Mouse (Mus musculus) urinary bladder, postnatal 36 days (tissue): ENCODE measurements around the gene Emp2.
A peak's percentile ranks its signal among the peaks of the same experiment; 100 is the strongest.
"Not testable (repeated sequence)": the region's sequence is repeated elsewhere in the genome, so short reads cannot be mapped to it uniquely, and the experiment has no call there.

Experiments used
- DNase-seq, 2 experiments: peaks; one replicate each; pipeline ENCODE4 v3.0.0; 2022; ENCODE audit warnings: low spot score in 2 of 2, mixed read lengths in 1 of 2

Gene Emp2

DNA sequence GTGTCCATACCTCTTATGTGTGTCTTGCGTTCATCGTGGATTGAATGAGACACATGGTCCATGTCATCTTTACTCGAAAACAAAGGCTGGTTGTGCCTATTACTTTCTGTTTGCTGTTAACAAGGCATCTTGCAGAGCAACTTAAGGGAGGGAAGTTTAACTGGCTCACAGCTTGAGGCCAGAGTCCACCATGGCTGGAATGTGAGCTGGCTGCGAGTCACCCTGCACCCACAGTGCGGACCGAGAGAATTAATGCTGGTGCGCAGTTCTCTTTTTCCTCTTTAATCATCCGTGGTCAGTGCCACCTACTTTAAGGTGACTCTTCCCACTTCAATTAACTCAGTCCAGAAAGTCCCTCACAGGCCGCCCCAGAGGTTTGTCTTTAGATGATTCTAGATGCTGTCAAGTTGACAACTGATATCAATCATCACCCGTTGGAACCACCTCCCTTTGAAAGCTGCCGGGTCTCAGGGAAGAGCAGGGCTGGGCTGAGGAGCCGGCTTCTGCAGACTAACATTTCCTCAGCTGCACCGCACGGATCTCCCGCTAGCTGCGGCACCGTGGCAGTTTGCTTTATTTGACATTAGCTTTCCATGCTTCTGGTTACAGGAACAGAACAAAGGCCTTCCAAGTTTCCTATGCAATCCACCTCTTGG lies 6.3 kb upstream of the Emp2 start:
- DNase-seq: no peak

DNA sequence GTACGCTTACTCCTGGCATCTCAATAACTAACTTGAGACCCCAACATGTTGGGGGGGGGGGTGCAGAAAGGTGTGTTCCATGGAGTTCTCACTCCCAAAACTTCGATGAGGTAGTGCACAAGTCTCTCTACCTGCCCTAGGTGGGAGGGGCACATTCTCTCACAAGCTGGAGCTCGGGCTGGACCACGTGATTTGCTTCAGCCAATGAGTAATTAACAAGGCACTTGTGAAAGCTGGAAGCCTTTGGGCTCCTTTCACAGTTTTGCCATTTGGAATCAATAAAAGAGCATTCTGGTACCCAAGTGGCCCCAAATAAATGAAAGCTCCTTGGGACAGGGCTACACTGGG lies 3.4 kb upstream of the Emp2 start:
- no peak for DNase-seq

DNA sequence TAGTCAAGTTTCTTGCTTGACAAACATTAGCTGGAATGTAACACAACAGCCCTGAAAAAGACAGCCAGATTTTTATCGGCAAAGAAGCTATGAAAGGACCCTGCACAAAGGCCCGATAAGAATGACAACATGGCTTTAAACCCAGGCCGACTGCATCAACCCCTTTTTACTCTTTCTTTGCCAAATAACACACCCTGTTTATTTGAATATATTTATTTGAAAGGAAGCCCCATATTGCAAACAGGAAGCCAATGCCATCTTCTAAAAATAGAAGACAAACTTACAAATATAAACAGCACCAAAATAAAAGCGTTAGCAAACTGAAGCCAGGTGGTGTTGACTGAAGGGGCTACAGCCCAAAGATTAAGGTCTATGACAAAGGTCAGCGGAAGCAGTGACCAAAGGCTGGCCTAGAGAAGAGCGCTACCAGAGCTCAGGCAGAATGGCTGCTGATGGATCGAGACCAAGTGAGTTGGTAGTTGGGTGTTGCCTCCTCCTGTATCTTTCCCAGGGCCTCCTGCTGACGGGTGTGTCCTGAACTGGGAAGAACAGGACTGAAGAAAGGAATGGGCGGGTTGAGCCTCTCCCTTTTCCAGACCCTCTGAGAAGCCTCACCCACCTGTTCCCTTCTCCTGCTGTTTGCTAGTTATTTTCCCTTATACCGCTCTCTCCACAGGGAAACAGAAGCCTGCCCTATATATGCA lies 2.9 kb upstream of the Emp2 start:
- DNase-seq: no peak

DNA sequence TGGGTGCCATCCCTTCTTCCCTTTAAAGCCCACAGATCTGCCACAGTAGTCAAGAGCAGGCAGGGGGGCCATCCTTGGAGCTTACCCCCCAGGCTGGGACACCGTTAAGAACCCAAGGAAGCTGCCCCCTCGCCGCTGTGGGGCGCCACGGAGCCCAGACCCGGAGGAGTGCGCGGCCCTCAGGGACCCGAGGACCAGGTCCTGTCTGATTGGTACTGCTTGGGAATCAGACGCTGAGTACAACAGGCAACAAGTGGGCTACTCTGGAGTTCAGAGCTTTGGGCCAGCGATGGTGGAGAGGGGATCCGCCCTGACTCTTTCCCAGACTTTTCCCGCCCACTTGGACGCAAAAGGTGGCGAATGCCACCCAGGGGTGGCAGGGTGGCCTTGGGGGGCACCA lies 542 bp downstream of the Emp2 start:
- no peak for DNase-seq

DNA sequence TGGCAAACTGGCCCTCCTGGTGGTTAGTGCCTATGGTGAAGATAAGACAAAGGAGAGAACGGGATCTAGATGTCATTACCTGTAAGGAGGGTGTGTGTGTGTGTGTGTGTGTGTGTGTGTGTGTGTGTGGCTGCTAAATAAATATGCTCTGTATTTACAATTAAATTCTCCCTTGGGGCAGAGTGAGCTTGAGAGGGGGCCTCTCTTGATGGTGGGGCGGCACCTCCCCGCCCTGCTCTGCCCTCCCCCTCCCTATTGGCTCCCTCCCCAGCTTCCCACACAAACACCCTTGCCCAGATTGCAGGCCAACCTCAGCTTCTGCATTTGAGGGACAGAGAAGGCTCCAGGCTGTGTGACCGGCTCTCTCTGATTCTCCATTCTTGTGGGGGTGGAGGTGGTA lies 1.8 kb downstream of the Emp2 start:
- no peak for DNase-seq

DNA sequence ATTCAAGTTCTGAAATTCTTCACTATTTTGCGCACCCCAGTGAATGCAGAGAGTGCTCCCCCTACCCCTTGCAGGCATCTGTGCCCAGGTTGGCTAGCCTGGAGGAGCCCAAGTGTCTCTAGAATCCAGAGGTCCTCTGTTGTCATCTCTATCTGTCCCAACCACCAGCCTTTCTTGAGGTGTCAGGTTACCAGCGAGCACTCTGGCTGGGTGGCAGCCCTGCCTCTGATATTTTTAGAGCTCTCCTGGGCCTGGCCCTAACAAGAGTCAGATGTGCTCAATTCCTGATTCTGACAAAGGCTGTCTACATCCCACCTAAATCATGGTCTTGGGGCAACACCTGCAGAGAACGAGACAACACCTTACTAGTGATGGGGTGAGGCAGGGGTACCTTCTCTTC lies 2.7 kb downstream of the Emp2 start:
- DNase-seq: no peak

DNA sequence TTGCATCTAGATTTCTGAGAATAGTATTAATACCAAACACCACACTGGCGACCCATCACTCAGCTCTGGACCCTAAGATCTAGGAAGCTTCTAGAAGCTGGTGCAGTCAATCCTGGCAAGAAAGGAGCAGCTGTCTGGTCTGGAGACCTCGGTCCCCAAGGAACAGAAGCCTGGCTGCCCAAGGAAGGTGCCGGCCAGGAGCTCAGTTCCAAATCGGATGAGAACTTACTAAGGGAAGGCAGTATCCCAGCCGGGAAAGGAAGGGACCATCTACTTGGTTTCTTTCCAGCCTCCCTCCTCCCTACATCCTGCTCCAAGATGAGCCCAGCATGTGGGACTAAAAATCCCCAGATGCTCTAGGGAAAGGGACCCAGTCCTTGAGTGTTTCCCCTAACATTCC lies 3.3 kb downstream of the Emp2 start:
- DNase-seq: no peak

DNA sequence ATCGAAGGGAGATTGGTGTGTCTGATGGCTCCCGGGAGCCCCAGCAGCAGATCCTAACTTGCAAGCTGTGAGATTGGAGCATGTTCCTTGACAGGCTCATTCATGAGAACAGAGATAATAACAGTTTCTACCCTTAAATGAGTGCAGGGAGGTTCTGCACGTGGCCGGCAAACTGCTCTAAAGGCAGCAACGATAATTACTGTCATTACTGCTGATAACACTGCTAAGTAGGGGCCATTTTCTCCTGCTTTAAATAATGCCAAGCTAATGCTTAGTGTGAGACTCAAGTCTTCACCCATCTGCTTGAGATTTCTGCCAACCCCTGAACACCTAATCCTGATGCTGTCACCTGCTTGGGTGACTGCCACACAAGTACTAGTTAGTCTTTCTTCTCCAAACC lies 6.4 kb downstream of the Emp2 start:
- no peak for DNase-seq

DNA sequence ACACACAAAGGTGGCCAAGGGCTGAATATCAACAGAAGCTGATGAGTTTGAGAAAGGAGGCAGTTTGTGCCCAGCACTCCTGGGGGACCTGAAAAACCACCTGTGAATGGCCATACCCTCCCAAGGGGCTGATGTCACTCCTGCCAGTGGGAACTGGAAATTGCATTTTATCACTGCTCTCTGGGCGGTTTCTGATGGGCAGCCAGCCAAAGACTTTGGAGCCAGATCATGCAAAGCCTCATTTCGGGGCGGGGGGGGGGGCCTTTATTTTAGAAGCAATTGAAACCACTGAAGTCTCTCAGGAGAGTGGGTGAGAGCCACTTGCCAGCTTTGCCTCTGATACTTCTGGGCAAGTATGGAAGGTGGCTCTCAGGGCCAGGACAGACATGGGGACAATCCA lies 7.7 kb downstream of the Emp2 start:
- peak in 1 of 2 experiments; percentile 53 for DNase-seq

DNA sequence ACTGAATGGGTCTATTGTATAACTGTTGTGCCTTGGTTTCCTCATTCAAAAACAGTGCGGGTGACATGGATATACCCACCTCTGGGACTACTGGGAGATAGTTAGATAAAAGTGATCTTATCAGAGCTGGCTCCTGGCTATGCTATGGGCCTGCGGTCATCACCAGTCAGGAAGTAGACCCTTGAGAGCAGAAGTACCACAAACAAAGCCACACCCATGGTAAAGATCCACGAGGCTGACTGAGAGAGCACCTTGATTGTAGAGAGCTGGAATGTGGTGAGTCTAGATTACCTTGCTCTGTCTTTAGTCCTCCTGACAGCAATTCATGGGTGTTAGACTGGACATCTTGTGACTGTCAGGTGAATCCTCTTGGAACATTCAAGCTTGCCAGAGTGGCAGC lies 12.4 kb downstream of the Emp2 start:
- no peak for DNase-seq

DNA sequence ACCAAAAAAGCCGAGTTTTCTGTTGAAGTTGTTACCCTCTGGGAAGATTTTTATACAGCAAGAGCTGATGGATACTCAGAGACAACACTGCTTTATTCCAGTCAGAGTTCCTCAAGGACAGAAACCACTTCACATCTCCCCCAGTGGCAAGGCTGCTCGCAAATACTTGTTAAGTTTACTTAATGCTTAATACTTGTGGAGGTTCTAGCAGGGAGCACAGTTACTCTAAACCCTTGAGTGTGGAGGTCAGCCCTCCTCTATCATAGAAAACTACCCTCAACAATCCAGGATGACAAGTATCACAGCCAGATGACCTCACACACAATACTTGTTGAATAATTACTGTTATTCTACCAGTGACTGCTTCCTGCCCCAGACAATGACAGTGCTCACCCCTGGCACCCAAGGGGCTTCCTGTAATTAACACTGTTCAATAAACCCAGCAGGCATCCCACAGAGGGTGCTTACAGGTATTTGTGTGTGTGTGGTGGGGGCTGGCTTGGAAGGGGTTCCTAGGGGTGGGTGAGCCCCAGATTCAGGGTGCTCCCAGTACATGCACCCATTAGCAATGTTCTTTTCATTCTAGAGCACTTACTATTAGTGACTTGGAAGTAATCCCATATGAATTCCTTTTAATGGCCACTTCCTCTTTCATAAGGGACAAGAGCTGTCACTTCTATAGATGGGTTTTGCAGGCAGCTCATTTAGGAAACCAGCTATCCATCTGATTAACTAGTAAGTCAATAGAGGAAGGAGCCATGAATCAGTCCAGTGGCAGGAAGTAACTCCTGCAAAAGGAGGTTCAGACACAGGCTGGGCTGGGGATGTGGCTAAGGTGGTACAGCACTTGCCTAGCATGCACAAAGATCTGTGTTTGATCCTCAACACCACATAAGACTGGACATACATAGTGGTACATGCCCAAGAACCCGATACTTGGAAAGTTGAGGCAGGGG lies 13.3 kb downstream of the Emp2 start:
- no peak for DNase-seq

DNA sequence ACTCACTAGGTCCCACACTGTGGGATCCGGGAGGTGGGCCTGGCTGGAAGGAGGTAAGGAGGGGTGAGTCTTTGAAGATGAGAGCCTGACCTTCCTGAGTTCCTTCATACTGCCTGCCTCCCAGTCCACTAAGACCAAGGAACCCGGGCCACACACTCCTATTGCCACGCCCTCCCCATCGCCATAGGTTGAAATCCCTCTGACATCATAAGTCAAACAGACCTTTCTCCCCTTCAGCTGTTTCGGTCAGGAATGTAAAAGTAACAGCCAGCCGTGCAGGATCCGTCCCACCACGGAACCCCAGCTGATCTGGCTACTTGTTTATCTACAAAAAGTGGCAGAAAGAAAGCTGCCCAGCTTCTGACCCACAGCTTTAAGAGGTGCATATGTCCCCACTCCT lies 14.1 kb downstream of the Emp2 start:
- DNase-seq: no peak

DNA sequence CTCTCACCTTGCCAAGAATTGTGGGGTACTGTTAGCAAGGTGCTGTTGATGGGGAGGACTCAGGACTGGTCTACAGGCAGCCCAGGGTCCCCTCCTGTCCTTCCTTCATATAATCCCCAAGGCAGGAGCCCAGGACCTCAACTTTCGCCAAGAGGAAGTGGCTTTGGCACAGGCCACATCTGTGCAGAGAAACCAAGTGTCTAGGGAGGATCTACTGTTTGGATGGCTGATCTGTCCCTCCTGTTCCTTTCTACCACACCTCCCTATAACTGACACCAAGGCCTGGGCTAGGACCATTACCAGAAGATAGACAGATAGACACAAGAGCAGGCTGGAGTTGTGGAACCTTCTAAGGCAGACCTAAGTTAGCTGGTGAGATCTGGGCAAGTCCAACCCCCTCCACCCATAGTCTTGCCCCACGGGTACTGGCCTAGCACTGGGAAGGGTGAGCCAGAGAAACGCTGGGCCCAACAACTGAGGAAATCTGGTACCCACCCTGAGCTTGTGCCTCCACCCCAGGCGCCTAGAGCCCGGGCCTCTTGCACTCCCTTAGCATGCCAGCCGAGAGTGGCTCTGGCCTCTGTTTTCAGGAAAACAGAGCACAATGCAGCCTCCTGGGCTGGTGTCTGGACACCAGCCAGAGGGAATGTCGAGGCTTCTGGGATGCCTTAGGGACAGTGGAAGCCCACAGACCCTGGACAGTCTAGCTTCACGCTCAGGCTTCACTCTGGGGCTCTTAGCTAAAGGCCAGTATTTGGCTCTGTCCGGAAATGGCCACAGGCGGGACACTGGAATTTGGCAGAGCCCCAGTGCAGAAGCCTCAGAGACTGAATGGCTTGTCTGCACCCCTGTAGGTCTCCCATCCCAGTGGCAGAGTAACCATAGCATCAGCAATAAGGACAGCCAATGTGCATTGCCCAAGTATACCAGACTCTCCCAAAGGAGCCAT lies 15.8 kb downstream of the Emp2 start:
- DNase-seq: no peak

DNA sequence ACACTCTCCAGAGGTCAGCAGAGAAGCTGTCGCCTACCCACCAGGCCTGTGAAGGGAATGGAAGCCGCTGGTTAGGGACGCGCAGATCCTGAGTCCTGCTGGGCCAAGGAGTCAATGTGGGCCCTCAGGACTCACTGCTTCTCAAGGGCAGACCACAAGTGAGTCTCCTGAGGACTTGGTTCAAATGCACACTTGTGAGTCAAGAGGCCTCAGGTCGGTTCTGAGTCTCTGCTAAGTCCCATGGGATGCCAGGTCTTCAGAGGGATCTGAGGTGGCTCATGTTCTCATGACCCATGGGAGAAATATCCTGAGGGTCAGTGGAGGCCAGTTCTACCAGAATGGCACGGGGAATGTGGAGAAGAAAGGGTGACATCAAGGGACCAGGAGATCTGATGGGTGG lies 25.7 kb downstream of the Emp2 start:
- no peak for DNase-seq

DNA sequence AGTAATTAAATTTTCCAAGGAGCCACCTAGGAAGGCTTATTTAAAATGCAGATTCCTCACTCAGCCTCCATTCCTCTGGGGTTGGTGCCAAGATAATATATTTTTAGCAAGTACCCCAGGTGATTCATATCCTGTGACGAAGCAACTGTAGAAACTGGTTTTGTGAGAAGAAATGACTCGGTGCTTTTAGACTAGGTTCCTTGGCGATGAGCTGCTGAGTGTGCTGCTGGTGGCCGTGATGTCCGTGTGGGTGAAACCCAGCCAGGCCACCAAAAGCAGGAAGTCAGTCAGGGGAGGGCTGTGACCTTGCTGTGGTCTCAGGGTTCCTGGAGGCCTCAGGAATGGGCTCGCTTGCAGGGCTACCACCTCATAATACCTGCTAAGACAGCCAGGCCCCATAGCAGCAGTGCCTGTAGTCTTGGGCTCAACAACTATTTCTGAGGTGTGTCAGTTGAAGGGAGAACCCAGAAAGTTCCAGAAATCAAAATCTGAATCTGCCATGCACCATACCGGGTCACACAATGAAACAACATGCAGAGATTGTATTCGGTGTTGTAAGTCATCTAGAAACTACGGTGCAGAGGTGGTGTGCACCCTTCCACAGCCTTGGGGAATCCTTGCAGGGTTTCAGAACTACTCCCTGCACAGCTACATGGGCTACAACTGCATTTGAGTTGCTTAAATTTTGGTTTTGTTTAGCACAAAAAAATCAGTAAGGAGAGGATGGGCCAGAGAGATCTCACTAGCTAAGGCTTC lies 27.1 kb downstream of the Emp2 start:
- peak in 1 of 2 experiments; percentile 24 for DNase-seq

DNA sequence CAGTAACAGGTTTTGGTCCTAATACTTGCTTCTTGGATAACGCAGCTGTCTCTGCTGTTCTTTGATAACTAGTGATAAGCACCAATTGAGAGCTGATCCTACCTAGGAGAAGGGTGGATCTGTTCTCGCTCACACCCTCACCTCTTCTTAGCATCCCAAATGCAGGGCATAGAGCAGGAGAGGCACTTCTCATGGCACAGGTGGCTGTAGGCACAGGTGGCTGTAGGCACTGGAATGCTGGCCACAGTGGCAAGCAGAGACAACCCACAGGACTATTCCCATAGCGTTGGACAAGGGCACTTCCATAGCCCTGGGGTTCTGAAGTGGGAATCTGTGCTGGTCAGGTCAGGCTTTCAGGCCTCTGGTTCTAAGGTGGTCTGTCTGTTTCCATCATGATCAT lies 31.9 kb downstream of the Emp2 start:
- DNase-seq: no peak

DNA sequence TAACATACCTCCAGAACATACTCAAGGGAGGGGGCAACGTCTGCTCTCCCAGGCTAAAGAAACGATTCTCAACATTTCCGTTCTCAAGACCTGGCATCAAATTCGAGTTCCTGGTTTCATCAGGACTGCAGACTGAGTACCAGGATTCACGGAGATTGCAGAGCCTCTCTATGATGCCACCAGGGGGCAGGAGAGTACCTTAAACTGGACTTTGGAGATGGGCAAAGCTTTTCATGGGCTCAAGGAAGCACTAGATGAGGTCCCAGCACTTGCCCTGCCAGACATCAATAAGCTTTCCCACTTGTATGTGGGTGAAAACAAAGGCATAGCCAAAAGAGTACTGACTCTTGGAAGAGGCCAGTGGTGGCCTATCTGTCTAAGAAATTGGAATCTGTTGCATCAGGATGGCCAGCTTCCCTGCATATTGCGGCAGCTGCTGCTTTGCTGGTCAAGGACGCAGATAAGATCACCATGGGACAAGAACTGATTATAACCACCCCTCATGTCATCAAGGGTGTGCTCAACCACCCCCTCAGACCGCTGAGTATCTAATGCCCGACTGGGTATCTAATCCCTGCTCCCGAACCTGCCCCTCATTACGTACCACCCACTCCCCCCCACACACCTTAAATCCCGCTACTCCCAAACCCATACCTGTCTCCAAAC lies 33.3 kb downstream of the Emp2 start:
- DNase-seq: peak; percentile 77 to 80

DNA sequence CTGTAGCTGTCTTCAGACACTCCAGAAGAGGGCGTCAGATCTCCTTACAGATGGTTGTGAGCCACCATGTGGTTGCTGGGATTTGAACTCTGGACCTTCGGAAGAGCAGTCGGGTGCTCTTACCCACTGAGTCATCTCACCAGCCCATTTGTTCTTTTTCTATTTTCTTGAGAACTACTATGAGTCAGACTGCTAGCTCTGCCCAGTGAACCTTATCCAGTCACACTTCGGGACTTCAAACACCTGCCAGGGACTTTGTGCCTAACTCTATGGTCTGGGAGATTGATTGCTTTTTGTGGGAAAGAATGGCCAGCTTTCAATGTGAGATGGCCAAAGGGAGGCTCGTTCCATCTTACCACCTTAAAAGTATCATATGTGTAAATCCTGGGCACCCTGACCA lies 37.0 kb downstream of the Emp2 start:
- not testable (repeated sequence) for DNase-seq

DNA sequence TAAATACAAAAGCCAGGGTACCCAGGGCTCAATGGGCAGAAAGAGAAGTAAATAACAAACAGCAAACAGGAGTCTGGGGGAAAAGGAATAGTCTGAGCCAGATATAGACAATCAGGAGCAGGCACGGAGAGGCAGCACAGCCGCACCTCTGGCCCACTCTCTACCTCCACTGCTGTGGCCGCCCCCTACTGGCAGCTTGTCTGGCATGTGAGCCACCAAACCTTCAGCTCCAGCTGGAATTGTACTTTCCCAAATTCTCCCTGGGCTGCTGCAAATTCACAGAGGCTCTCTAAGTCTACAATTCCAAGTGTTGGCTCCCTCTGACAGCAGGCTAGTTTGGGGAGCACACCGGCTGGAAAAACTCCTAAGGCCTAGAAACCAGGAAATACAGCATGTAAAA lies 39.3 kb downstream of the Emp2 start:
- no peak for DNase-seq

DNA sequence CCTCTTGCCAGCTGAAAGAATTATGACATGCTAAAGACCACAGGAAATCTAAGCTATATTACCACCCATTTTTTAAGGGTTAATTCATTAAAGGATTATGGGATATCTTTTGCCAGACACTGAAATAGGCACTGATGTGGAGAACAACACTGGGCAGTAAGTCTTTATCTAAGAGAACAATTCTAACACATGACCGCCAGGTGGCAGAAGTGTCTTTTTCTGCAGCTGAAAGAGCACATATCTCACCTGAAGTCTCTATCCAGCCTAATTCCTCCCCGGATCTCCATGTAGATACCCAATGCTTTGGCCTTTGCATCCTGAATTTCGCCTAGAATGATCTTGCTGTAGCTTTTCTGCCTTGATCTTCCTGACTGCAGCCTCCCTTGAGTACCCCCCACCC lies 41.5 kb downstream of the Emp2 start:
- DNase-seq: peak; percentile 55 to 56
